Mouse (Mus musculus) liver, adult 2 months (tissue): ENCODE results near the gene Zbtb45.

Source experiments
- CTCF ChIP-seq: fragments of 200-500 bp; IDR thresholded peaks from 2 replicates; pipeline ENCODE4 v1.5.1; 2011; ENCODE audit warnings: low read depth, low read length, control low read depth
- POLR2A ChIP-seq: fragments of 200-500 bp; IDR thresholded peaks from 2 replicates; pipeline ENCODE4 v1.6.1; 2011; ENCODE audit warnings: low read length, control low read depth; ENCODE audit not compliant: insufficient read depth; ENCODE audit errors: extremely low read depth

DNA sequence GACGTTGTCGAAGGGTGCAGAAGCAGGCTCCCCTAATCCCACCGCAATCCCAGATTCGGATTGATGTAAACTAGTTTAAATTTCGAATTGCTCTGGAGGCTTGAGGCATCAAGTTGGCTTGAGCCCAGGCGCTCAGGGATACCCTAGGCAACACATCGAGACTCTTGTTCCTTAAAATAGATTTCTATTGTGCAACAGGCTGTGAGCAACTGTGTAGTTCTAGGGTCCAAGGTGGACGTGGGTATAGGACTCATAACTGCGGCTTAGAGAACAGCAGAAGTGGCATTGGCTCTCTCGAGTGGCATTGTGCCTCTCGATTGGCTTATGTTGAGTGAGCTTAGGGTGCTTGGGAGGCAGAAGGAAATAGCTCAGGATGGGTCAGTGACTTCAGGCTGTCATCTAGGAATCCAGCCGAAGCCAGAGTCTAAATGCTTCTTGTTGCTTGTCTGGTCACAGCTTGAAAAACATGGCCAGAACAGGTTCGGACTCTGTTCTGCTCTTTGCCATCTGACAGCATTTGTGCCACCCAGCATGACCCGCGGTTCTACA lies 28.9 kb upstream of the Zbtb45 start:
- no peak for TF ChIP-seq CTCF
- TF ChIP-seq POLR2A = no peak
